Mouse (Mus musculus): ENCODE results near the gene Mphosph9. TPM values are rescaled to one million over a fixed set of nuclear protein-coding genes. Genes with fewer than 3 reads are reported as not detected.
"Not testable (repeated sequence)": the region's sequence is repeated elsewhere in the genome, so short reads cannot be mapped to it uniquely, and the experiment has no call there.

Gene Mphosph9
- total RNA-seq (2021) = 1 to 10 TPM; 7.7 to 8.8 TPM
- 1.6 and 2.1 TPM in 2 replicates for polyA plus RNA-seq (2012; rRNA removed)
- long read RNA-seq, partial matches to known transcripts = 0 of 1 reads
- long read RNA-seq, other reads (novel, unspliced or antisense) = 1 of 1 reads

- peak; percentile 100 for DNase-seq
These were observed at the start of gene Mphosph9, which contains the start of gene 2810006K23Rik for GRCm38 (mm10) chr5:124327510-124328364. Gene Mphosph9 (minus strand): TSS chr5:124327972. Gene 2810006K23Rik (plus strand): TSS chr5:124328089.

GRCm38 (mm10) chr5:124377149-124377548 is 49.4 kb upstream of the Mphosph9 start:
- DNase-seq = no peak

- no peak for DNase-seq
These were observed 48.6 kb upstream of the Mphosph9 start for GRCm38 (mm10) chr5:124376401-124376800.

GRCm38 (mm10) chr5:124374298-124374697 is 46.5 kb upstream of the Mphosph9 start:
- no peak for DNase-seq

GRCm38 (mm10) chr5:124366721-124367120 is 38.9 kb upstream of the Mphosph9 start:
- DNase-seq = no peak

- no peak for DNase-seq
These were observed 38.0 kb upstream of the Mphosph9 start for GRCm38 (mm10) chr5:124365754-124366153.

GRCm38 (mm10) chr5:124364173-124364918 is 36.6 kb upstream of the Mphosph9 start:
- DNase-seq = no peak

GRCm38 (mm10) chr5:124362982-124363381 is 35.2 kb upstream of the Mphosph9 start, which contains the start of gene Cdk2ap1:
Gene Cdk2ap1 (minus strand): TSS chr5:124363082.
- not testable (repeated sequence) for DNase-seq

- no peak for DNase-seq
These were observed 31.9 kb upstream of the Mphosph9 start for GRCm38 (mm10) chr5:124359641-124360040.

- no peak for DNase-seq
These were observed 28.9 kb upstream of the Mphosph9 start for GRCm38 (mm10) chr5:124356695-124357094.

- DNase-seq = no peak
These were observed 27.7 kb upstream of the Mphosph9 start for GRCm38 (mm10) chr5:124355425-124355959.

GRCm38 (mm10) chr5:124354574-124355424 is 27.0 kb upstream of the Mphosph9 start:
- DNase-seq = peak; percentile 69

GRCm38 (mm10) chr5:124353726-124354547 is 26.2 kb upstream of the Mphosph9 start:
- peak; percentile 77 for DNase-seq

GRCm38 (mm10) chr5:124353011-124353725 is 25.4 kb upstream of the Mphosph9 start:
- peak; percentile 63 for DNase-seq

GRCm38 (mm10) chr5:124352141-124352920 is 24.6 kb upstream of the Mphosph9 start:
- DNase-seq = peak; percentile 90

- DNase-seq = no peak
These were observed 23.8 kb upstream of the Mphosph9 start for GRCm38 (mm10) chr5:124351604-124352003.

GRCm38 (mm10) chr5:124351111-124351560 is 23.4 kb upstream of the Mphosph9 start:
- peak; percentile 89 for DNase-seq

GRCm38 (mm10) chr5:124350350-124350749 is 22.6 kb upstream of the Mphosph9 start:
- DNase-seq = no peak

GRCm38 (mm10) chr5:124349196-124349595 is 21.4 kb upstream of the Mphosph9 start:
- DNase-seq = peak; percentile 81

Data from adrenal gland, adult 2 months (tissue).